Mouse (Mus musculus) bone marrow macrophage, adult 2 months (primary cell): ENCODE results near the gene Fgfr2.

ENCODE experiments used
- CTCF ChIP-seq: IDR thresholded peaks from 2 replicates; pipeline ENCODE4 v1.5.1; 2012; ENCODE audit warnings: low read depth, mild to moderate bottlenecking, low read length, moderate library complexity
- POLR2A ChIP-seq: IDR thresholded peaks from 2 replicates; pipeline ENCODE4 v1.6.1; 2012; ENCODE audit warnings: mild to moderate bottlenecking, low read depth, low read length, borderline replicate concordance

DNA sequence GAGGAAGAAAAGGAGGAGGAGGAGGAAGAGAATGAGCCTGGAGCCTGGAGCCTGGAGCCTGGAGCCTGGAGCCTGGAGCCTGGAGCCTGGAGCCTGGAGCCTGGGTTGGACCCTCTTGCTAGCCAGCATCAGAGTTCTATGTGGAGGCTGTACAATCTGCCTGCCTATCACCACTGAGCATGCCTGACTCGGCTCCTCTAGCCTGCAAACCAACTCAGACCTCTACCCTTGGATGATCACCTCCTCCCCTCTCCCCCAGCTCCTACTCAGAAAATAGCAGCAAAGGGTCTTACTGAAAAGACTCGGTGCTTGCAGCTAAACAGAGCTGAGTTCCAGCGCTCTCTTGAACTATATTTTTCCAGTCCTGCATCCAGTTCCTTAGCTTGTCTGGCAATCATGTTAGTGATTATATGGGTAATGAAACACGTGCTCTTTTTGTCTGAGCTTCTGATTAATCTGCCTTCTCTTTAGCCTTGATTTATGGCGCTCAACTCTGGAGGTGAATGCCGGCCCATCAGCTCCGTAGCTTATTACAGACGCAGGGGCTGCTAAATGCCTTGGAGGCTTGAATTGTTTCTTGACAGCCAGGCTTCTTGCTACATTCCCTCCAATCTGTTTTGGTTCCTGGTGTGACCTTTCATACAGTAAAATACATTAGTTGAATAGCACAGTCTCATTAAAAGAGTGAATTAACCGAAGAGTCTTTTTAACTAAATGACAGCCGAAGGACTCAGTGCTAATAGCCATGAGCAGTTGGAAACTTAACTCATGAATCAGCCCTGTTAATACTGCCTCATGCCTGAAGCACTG is 1345.5 kb downstream of the Fgfr2 start:
- TF ChIP-seq POLR2A (no peak), CTCF (no peak)
